Mouse (Mus musculus) midbrain, embryonic 12.5 days (tissue): ENCODE data around the gene Tspan33. TPM values are rescaled to one million over a fixed set of nuclear protein-coding genes. Genes with fewer than 3 reads are reported as not detected.
"Not testable (repeated sequence)": the region's sequence is repeated elsewhere in the genome, so short reads cannot be mapped to it uniquely, and the experiment has no call there.

Experiments
- ATAC-seq: fragments of 200-750 bp; cut with Nextera tagmentation; 2 replicates; pipeline ENCODE4 v1.8.0; 2017; ENCODE audit warnings: low read depth, moderate TSS enrichment, moderate library complexity; ENCODE audit not compliant: low FRiP score
- H3K27ac ChIP-seq: fragments of 300-500 bp; sonication (generic); replicated peaks from 2 replicates; pipeline ENCODE4 v1.5.1; 2016; ENCODE audit warnings: mild to moderate bottlenecking
- H3K27me3 ChIP-seq: fragments of 300-500 bp; sonication (generic); 2 replicates; pipeline ENCODE4 v1.6.1; 2016; ENCODE audit warnings: mild to moderate bottlenecking
- H3K36me3 ChIP-seq: fragments of 300-500 bp; sonication (generic); 2 replicates; pipeline ENCODE4 v1.6.1; 2016
- H3K4me1 ChIP-seq: fragments of 300-500 bp; sonication (generic); 2 replicates; pipeline ENCODE4 v1.6.1; 2016
- H3K4me2 ChIP-seq: fragments of 300-500 bp; sonication (generic); replicated peaks from 2 replicates; pipeline ENCODE4 v1.6.1; 2016; ENCODE audit warnings: mild to moderate bottlenecking, moderate library complexity
- H3K4me3 ChIP-seq: fragments of 300-500 bp; sonication (generic); 2 replicates; pipeline ENCODE4 v1.5.1; 2016; ENCODE audit warnings: mild to moderate bottlenecking
- H3K9ac ChIP-seq: fragments of 300-500 bp; sonication (generic); replicated peaks from 2 replicates; pipeline ENCODE4 v1.6.1; 2016; ENCODE audit warnings: mild to moderate bottlenecking, moderate library complexity
- H3K9me3 ChIP-seq: fragments of 300-500 bp; sonication (generic); 2 replicates; pipeline ENCODE4 v1.6.1; 2016; ENCODE audit warnings: mild to moderate bottlenecking
- WGBS: fragments of 180-500 bp; shearing (Covaris S2); methylation state at CpG from one replicate; pipeline ENCODE4 v1.1.7; 2016; 5-methylcytosine and 5-hydroxymethylcytosine counted together
- polyA plus RNA-seq: library from polyadenylated mRNA; unstranded; fragments of >200 nt; fragmentation: Nextera tagmentation; extraction: Ambion mirVana; gene quantifications from 2 replicates; pipeline ENCODE4 v1.2.1, GENCODE M21; 2016

The Tspan33 gene
- polyA plus RNA-seq, 1 experiment from 2014 or later, result 7.7 TPM

DNA sequence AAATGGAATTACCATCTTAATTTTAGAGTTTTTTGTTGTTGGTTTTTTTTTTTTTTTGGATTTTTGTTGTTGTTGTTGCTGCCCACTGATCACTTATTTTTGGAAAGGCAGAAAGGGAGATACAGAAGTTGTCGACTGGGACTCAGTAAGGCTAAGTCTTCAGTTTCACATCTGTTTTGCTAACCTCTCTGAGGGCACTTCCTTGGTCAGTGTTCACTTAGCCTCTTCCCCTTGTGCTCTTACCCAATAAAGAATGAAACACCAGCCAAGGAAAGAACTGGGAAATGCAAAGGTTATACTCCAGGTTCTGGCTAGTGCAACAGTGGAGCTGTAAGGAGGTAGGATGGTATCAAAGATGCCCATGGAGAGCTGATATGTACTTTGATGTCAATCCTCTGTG is 35.5 kb downstream of the Tspan33 start:
- Histone ChIP-seq H3K4me1 (no peaks in the 10 kb centered on the region), H3K36me3 (no peaks in the 10 kb centered on the region), H3K27ac (no peak overlapping the region), H3K9ac (no peak overlapping the region), H3K9me3 (no peaks in the 10 kb centered on the region), H3K27me3 (no peaks in the 10 kb centered on the region), H3K4me2 (no peak overlapping the region), H3K4me3 (no peak overlapping the region)
- no peak for ATAC-seq
- 78% methylated on average over 1 of the region's 1 CpGs for WGBS

DNA sequence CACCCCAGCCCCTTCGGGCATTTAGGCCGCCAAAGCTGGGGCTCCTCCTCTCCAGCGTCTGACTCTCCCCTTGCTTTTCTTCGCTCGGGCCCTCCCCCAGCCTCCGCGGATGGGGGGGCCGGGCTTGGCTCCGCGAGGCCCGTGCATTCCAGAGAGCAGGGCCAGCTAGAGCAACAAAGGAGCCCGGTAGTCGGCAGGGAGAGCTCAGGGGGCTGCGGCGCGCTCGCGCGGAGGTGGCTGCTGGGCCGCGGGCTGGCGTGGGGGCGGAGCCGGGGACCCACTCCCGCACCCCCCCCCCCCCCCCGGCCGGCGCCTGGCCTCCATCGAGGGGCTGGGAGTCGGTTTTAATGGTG is 41.3 kb downstream of the Tspan33 start, which contains the start of gene Smo:
Gene Smo (plus strand): TSS at position 168 of the 353 bp plus-strand sequence.
- Histone ChIP-seq H3K4me1 (peaks cover 18% of the 10 kb centered on the region), H3K27me3 (no peaks in the 10 kb centered on the region), H3K4me2 (peak within 1 kb of the TSS; percentile 67), H3K9me3 (no peaks in the 10 kb centered on the region), H3K4me3 (peak within 1 kb of the TSS; percentile 63), H3K9ac (peak within 1 kb of the TSS; percentile 91), H3K36me3 (peaks cover 11% of the 10 kb centered on the region), H3K27ac (peak within 1 kb of the TSS; percentile 90)
- 0% methylated on average over 23 of the region's 30 CpGs for WGBS
- ATAC-seq, result peak; percentile 97

DNA sequence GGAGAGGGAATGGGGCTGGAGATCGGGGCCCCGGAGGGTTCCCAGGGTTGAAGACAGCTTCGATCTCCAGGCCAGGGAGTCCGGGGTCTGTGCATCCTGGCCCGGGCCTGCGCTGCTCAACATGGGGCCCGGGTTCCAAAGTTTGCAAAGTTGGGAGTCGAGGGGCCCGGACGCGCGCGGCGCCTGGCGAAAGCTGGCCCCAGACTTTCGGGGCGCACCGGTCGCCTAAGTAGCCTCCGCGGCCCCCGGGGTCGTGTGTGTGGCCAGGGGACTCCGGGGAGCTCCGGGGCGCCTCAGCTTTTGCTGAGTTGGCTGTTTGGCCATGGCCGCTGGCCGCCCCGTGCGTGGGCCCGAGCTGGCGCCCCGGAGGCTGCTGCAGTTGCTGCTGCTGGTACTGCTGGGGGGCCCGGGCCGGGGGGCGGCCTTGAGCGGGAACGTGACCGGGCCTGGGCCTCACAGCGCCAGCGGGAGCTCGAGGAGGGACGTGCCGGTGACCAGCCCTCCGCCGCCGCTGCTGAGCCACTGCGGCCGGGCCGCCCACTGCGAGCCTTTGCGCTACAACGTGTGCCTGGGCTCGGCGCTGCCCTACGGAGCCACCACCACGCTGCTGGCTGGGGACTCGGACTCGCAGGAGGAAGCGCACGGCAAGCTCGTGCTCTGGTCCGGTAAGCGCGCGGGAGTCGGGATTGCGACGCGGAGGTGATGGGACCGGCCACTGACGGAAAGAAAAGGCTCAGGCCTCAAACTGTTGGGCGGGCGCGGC is 41.8 kb downstream of the Tspan33 start:
- under 1% methylated on average over 73 of the region's 75 CpGs for WGBS
- H3K4me3 ChIP-seq, result peak overlapping the region; percentile 63
- peak overlapping the region; percentile 90 for H3K27ac ChIP-seq
- ATAC-seq, result peak; percentile 86
- no peaks in the 10 kb centered on the region for H3K27me3 ChIP-seq
- H3K4me2 ChIP-seq, result peak overlapping the region; percentile 67
- H3K9ac ChIP-seq, result peak overlapping the region; percentile 91
- H3K36me3 ChIP-seq, result peaks cover 11% of the 10 kb centered on the region
- peaks cover 18% of the 10 kb centered on the region for H3K4me1 ChIP-seq
- H3K9me3 ChIP-seq, result no peaks in the 10 kb centered on the region

DNA sequence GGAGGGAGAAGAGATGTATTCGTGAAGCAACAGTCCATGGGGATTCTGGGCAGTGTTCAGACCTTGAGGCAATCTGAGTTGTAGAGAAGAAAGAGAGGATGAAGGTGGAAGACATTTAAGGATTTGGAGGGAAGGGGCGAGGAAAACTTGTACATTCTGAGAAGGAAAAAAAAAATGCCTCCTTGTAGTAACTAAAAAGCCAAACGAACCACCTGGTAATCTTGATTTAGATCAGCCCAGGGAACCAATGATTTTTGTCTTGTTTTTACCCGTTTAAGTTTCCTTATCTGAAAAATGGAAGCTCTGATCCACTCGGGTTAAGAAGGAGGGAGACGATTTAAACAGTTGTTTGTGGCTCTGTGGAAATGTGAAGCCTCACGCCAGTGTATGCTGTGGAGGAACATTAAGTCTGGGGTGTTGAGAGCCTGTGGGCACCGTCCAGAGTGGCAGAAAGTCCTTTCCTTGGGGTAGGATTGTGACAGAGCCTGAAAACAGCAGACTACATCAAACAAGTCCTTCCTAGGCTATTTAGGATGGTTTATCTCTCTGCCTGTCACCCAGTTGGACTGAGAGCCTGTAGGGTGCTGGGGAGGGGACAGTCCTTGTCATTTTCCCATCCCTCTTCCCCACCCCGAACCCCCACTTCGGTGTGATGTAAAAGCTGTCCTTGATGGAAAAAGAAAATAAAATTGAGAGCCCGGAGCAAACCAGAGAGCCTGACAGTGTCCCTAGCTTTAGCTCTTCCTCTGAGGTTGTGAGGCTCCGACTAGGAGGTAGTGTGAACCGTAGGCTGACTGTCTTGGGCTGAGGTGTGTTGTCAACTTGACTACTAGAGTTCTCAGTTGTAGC is 42.8 kb downstream of the Tspan33 start:
- H3K9me3 ChIP-seq, result no peaks in the 10 kb centered on the region
- no peak for ATAC-seq
- peak overlapping the region; percentile 90 for H3K27ac ChIP-seq
- H3K9ac ChIP-seq, result peak overlapping the region; percentile 91
- H3K4me2 ChIP-seq, result peak overlapping the region; percentile 67
- peak overlapping the region; percentile 63 for H3K4me3 ChIP-seq
- H3K4me1 ChIP-seq, result peaks cover 18% of the 10 kb centered on the region
- no peaks in the 10 kb centered on the region for H3K27me3 ChIP-seq
- peaks cover 11% of the 10 kb centered on the region for H3K36me3 ChIP-seq
- 17% methylated on average over 13 of the region's 13 CpGs for WGBS

DNA sequence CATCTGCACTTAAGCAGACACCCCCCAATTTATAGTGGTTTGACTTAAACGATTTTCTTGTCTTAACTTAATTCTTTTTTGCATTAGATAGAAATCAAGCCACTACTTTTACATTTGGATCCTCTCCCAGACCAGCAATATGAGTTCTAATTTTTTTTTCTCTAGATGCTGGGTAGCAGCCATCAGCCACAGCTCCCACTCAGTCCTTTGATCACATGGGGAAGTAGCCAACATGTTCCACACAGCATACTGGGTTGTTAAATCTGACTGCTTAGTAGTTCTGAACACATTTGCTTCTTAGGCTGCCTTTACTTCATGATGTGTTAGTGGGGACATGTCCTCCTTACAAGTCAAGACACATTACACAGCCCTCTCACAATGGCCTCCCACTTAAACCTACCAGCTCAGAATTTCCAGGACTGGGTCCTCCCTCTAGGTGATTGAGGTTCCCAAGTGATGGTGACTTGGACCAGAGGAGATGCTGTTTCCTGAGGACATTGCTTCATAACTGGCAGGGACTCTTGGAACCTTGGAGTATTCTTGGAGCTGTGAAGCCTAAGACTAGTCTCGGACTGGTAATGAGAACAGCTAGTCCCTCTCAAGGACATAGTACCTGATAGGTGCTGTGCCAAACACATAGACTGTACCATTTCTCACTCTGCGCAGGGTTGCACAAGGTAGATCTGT is 57.6 kb downstream of the Tspan33 start:
- Histone ChIP-seq H3K4me3 (no peak overlapping the region), H3K4me2 (no peak overlapping the region), H3K27me3 (no peaks in the 10 kb centered on the region), H3K36me3 (peaks cover 24% of the 10 kb centered on the region), H3K27ac (no peak overlapping the region), H3K9me3 (peaks cover 9% of the 10 kb centered on the region), H3K9ac (no peak overlapping the region), H3K4me1 (no peaks in the 10 kb centered on the region)
- WGBS, result 93% methylated on average over 3 of the region's 3 CpGs
- no peak for ATAC-seq

DNA sequence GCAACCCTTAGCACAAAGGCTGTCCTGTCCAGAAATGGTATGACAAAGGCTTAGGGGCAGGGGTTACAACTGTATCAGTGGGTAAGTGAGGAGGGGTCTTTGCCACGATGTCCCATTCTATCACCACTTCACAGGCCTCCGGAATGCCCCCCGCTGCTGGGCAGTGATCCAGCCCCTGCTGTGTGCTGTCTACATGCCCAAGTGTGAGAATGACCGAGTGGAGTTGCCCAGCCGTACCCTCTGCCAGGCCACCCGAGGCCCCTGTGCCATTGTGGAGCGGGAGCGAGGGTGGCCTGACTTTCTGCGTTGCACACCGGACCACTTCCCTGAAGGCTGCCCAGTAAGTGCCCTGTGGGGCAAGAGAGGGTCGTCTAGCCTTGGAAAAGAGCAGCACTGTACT is 59.3 kb downstream of the Tspan33 start:
- Histone ChIP-seq H3K9ac (no peak overlapping the region), H3K4me3 (no peak overlapping the region), H3K27me3 (no peaks in the 10 kb centered on the region), H3K27ac (no peak overlapping the region), H3K4me2 (no peak overlapping the region), H3K9me3 (peaks cover under 1% of the 10 kb centered on the region; the same call in 1 of the 2 replicates), H3K36me3 (peaks cover 37% of the 10 kb centered on the region), H3K4me1 (no peaks in the 10 kb centered on the region)
- WGBS, result 90% methylated on average over 11 of the region's 11 CpGs
- no peak for ATAC-seq

DNA sequence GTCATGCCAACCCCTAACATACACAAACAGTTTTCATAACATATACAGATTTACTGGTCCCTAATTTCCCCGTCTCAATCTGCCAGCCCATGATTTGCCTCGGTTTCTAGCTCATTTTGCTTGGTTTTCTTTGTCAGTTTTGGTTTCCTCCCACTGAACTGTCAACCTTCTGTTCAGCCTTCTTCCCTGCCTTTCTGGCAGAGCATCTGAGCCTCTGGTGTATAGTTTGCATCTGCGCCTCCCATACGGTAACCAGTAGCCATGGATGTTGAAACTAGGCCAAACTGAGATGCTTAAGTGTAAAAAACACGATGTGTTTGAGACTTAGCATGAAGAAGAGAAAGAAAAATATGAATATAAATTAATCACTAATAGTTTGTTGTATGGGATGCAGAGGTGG is 62.0 kb downstream of the Tspan33 start:
- Histone ChIP-seq H3K9ac (no peak overlapping the region), H3K4me2 (no peak overlapping the region), H3K27ac (no peak overlapping the region), H3K4me3 (no peak overlapping the region), H3K9me3 (no peaks in the 10 kb centered on the region), H3K36me3 (peaks cover 53% of the 10 kb centered on the region), H3K4me1 (no peaks in the 10 kb centered on the region), H3K27me3 (no peaks in the 10 kb centered on the region)
- ATAC-seq, result no peak
- WGBS, result 94% methylated on average over 5 of the region's 5 CpGs

DNA sequence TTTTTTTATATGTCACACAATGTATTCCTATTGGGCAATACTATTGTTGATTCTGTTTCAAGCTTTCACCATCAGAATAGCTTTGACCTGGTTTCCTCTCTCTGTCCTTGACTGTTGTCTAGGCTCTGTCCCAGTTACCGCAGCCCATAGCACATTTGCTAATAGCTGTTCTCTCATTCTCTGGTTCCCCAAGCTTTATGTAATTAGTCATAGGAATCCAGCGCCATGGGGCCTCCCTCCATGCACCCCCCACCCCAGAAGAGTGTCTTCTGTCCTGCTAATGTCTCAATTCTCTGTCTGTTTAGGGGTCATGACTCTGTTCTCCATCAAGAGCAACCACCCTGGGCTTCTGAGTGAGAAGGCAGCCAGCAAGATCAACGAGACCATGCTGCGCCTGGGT is 62.5 kb downstream of the Tspan33 start:
- Histone ChIP-seq H3K4me1 (no peaks in the 10 kb centered on the region), H3K27me3 (no peaks in the 10 kb centered on the region), H3K27ac (no peak overlapping the region), H3K9ac (no peak overlapping the region), H3K4me2 (no peak overlapping the region), H3K4me3 (no peak overlapping the region), H3K36me3 (peaks cover 55% of the 10 kb centered on the region), H3K9me3 (no peaks in the 10 kb centered on the region)
- ATAC-seq, result no peak
- WGBS, result 92% methylated on average over 4 of the region's 4 CpGs

DNA sequence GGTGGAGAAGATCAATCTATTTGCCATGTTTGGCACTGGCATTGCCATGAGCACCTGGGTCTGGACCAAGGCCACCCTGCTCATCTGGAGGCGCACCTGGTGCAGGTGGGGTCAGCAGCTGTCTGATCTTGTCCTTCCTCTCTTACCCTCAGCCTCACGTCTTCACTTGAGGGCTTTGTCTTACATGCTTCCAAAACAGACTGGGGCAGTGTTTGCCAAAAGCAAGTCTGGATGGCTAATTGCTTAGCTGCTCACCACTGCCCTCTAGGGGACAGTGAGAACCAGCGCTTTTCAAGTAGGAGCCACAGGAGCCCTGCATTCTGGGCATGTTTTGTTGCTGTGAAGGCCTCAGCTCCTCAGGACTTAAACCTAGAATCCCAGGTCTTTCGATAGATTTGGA is 64.4 kb downstream of the Tspan33 start:
- H3K9ac ChIP-seq, result no peak overlapping the region
- H3K4me2 ChIP-seq, result no peak overlapping the region
- no peaks in the 10 kb centered on the region for H3K27me3 ChIP-seq
- 44% methylated on average over 4 of the region's 4 CpGs for WGBS
- H3K36me3 ChIP-seq, result peaks cover 54% of the 10 kb centered on the region
- ATAC-seq, result 0 out of 2 replicates have a peak, but pooled peaks have one; percentile 38
- no peaks in the 10 kb centered on the region for H3K9me3 ChIP-seq
- no peaks in the 10 kb centered on the region for H3K4me1 ChIP-seq
- no peak overlapping the region for H3K27ac ChIP-seq
- H3K4me3 ChIP-seq, result no peak overlapping the region

DNA sequence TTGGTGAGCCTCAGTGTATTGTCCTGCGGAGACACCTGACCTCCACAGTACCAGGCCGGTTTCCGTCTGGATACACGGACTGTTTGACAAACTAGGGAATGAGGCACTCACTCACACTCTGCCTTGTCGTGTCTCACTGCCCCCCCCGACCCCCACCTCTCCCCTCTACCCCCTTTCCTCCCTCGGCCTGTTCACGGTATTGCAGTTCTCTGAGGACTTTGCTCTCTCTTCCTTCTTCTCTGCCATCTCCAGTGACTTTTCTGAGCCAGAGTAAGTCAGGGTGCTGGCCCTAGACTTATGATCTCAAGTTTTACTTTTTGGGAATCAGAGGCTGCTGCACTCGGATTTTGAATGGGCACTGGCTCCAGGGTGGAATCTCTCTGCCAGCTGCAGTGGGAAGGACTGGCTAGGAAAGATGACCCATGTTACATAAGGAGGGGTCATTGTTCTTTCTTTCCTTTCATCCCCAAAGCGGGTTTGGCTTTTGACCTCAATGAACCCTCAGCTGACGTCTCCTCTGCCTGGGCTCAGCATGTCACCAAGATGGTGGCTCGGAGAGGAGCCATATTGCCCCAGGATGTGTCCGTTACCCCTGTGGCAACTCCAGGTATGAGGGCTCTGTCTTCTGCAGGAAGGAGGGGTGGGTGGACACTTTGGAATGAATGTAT is 65.1 kb downstream of the Tspan33 start:
- peaks cover 50% of the 10 kb centered on the region for H3K36me3 ChIP-seq

DNA sequence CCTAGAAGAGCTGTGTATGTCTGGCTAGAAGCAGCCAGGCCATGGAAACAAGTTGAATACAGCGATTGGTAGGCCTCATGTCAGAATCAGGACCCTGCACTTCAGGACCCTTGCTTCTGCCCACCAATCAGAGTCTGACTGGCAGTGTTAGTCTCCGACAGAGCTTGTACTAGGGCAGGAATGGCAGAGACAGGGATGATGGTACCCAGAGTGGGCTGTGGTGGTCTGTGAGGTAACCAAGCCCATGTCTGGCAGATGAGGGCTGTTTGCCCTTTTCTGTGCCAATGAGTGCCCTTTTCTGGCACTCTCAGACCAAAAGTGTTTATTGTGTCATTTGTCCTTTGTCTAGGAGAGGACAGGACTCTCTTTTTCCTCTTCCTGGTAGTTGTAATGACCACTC is 66.4 kb downstream of the Tspan33 start:
- WGBS, result 95% methylated on average over 2 of the region's 2 CpGs
- not testable (repeated sequence) for H3K4me2 ChIP-seq, H3K4me1 ChIP-seq, H3K27me3 ChIP-seq, H3K4me3 ChIP-seq, ATAC-seq, H3K9ac ChIP-seq, H3K27ac ChIP-seq, H3K9me3 ChIP-seq
- H3K36me3 ChIP-seq, result peaks cover 37% of the 10 kb centered on the region

More for the DNA sequence above, 65.1 kb downstream of the Tspan33 start:
- 86% methylated on average over 13 of the region's 13 CpGs for WGBS
- ATAC-seq, result no peak
- H3K27ac ChIP-seq, result no peak overlapping the region
- no peaks in the 10 kb centered on the region for H3K9me3 ChIP-seq
- H3K4me2 ChIP-seq, result no peak overlapping the region
- no peak overlapping the region for H3K4me3 ChIP-seq
- H3K4me1 ChIP-seq, result no peaks in the 10 kb centered on the region
- no peak overlapping the region for H3K9ac ChIP-seq
- H3K27me3 ChIP-seq, result no peaks in the 10 kb centered on the region
